Mouse (Mus musculus): ENCODE measurements at regions not wholly inside any gene's neighbourhood (a gene's known extent, or its start where the extent isn't known, plus 50 kb on each side); places are given as distances from the start of the nearest gene placed in this dataset.

GRCm38 (mm10) chr16:29996139-29997069 is 67.8 kb upstream of the Hes1 start:
- no peak for TF ChIP-seq CTCF (IDR thresholded peaks at IDR 0.05)
- Histone ChIP-seq H3K4me3 (peak overlapping the region; percentile 53), H3K27ac (peak overlapping the region; percentile 90)
- intact Hi-C loops (cut with DNase I), result loop anchor here (2.0 kb wide), 1 partner anchor 70 kb away; no protein-coding TSS in a partner anchor
- peak; percentile 83 for DNase-seq

GRCm38 (mm10) chr16:30000166-30000565 is 64.0 kb upstream of the Hes1 start:
- no peak overlapping the region for H3K27ac ChIP-seq
- no peak for TF ChIP-seq CTCF (IDR thresholded peaks at IDR 0.05)
- H3K4me3 ChIP-seq, result no peak overlapping the region
- DNase-seq, result no peak
- intact Hi-C loops (cut with DNase I), result no loop called here

- no peak for TF ChIP-seq CTCF (IDR thresholded peaks at IDR 0.05)
- Histone ChIP-seq H3K27ac (peak overlapping the region; percentile 62), H3K4me3 (no peak overlapping the region)
- DNase-seq, result no peak
- intact Hi-C loops (cut with DNase I), result loop anchor here (5.0 kb wide), 2 partner anchors 193 to 273 kb away; no protein-coding TSS in a partner anchor
Observed at GRCm38 (mm10) chr16:30005124-30005523, 59.1 kb upstream of the Hes1 start.

- Histone ChIP-seq H3K27ac (peak overlapping the region; percentile 31; the same call in 1 of the 2 replicates), H3K4me3 (no peak overlapping the region)
- no peak for TF ChIP-seq CTCF (IDR thresholded peaks at IDR 0.05)
- intact Hi-C loops (cut with DNase I), result loop anchor here (5.0 kb wide), 2 partner anchors 195 to 275 kb away; no protein-coding TSS in a partner anchor
- no peak for DNase-seq
Observed at GRCm38 (mm10) chr16:30006826-30007225, 57.4 kb upstream of the Hes1 start.

- TF ChIP-seq CTCF (IDR thresholded peaks at IDR 0.05), result peak; percentile 58
- intact Hi-C loops (cut with DNase I), result loop anchor here (1.0 to 5.0 kb wide), 5 partner anchors 56 to 276 kb away; partner anchors contain the start of gene Hes1
- peak; percentile 98 for DNase-seq
- Histone ChIP-seq H3K27ac (peak overlapping the region; percentile 94), H3K4me3 (peak overlapping the region; percentile 76)
Observed at GRCm38 (mm10) chr16:30008451-30009357, 55.5 kb upstream of the Hes1 start.

DNA sequence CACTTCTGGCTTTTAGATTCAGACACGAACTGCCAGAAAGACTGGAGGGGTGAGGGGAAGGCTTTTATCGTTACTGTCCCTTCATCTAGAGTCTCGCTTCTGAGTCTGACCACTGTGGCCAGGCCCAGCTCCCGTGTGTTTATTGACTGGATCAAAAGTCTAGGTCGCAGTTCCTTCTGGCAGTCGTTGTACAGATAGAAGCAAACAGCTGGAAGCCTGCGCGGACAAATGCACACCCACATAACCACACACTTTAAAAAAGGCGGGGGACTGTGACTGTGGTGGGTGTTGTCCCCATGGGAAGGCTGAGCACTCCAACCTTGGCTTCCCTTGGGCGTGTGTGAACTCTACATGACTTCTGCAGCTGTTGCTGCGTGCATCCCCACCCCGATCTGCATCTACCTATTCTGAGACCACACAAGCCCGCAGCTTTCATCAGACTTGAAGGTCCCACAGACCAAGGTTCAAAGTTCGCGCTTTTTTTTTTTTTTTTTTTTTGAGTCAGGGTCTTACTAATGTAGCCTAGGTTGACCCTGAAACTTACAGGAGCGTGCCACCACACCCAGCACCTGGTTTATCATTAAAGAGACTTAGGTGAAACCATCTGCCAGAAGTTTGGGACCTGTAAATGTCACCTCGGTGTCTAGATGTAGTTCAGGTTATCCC is 54.5 kb upstream of the Hes1 start:
- intact Hi-C loops (cut with DNase I), result loop anchor here (1.0 to 5.0 kb wide), 4 partner anchors 55 to 277 kb away; partner anchors contain the start of gene Hes1
- DNase-seq, result peak; percentile 54
- TF ChIP-seq CTCF (IDR thresholded peaks at IDR 0.05), result no peak
- peak overlapping the region; percentile 76 for H3K4me3 ChIP-seq
- H3K27ac ChIP-seq, result peak overlapping the region; percentile 94

DNA sequence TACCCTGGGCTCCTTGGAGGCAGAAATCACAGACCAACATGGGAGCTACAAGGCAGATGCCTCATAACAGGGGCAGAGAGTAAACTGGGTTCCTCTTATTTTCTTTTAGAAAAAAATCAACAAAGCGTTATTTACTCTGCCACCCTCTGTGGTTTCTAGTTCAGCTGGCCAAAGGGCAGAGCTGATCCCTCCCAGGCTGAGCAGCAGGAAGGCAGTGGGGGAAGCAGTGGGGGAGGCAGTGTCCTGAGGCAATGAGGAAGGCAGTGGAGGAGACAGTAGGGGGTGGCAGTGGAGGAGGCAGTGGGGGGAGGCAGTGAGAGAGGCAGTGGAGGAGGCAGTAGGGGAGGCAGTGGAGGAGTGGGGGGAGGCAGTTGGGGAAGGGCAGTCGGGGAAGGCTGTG is 51.1 kb upstream of the Hes1 start:
- intact Hi-C loops (cut with DNase I), result no loop called here
- DNase-seq, result no peak

GRCm38 (mm10) chr16:30013943-30014342 is 50.2 kb upstream of the Hes1 start:
- TF ChIP-seq CTCF (IDR thresholded peaks at IDR 0.05), result no peak
- H3K4me3 ChIP-seq, result no peak overlapping the region
- intact Hi-C loops (cut with DNase I), result no loop called here
- DNase-seq, result no peak
- no peak overlapping the region for H3K27ac ChIP-seq

More for the DNA sequence above, 51.1 kb upstream of the Hes1 start:
- H3K4me3 ChIP-seq, result no peak overlapping the region
- no peak for TF ChIP-seq CTCF (IDR thresholded peaks at IDR 0.05)
- no peak overlapping the region for H3K27ac ChIP-seq

Measured in gastrocnemius, adult 2 months (tissue).